In the genomic region with DNA sequence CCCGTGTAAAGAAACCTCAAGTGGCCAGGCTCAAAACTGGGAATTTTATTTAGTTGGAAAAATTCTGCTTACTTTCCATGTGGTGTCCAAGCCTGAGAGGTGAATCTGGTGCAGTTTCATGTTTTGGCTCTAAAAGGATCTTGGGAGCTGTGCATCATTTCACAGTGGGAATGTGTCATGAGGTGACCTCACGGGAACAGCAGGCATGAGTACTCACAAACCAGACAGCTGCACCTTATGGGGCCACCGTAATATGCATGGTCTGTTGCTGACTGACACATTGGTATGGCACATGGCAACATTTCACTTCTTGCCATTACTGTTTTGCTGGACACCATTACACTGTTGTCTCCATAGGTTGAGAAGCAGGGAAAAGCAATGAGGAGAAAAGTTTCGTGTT, we compare ENCODE assay signal across 13 mouse cellular contexts.
"Had no signal": no experiment of that assay in that cellular context is flagged by ENCODE, and none has a peak within 500 bp of the region (broad histone marks: within the 10 kb centered on the region; RNA-seq: fewer than 3 reads in every experiment).

No protein-coding gene starts in this region.

- H3K27me3 ChIP-seq: limb, embryonic 15.5 days; liver, embryonic 12.5 days; lung, embryonic 15.5 days; megakaryocyte, embryonic 14.5 days; midbrain, embryonic 15.5 days had no signal

- H3K4me1 ChIP-seq: lung, embryonic 15.5 days; midbrain, embryonic 15.5 days had no signal

- H3K4me2 ChIP-seq: limb, embryonic 15.5 days; liver, embryonic 12.5 days; lung, embryonic 15.5 days; midbrain, embryonic 11.5 days; midbrain, embryonic 15.5 days had no signal

- H3K9me3 ChIP-seq: limb, embryonic 15.5 days; liver, embryonic 12.5 days; lung, embryonic 15.5 days; megakaryocyte, embryonic 14.5 days; midbrain, embryonic 15.5 days had no signal

- ATAC-seq: liver, embryonic 12.5 days; midbrain, embryonic 15.5 days had no signal

- H3K9ac ChIP-seq: limb, embryonic 15.5 days; liver, embryonic 12.5 days; lung, embryonic 15.5 days; midbrain, embryonic 15.5 days had no signal

- DNase-seq: kidney, adult 8-10 months; kidney, postnatal 4 days; lung, postnatal 14 days; right cerebral cortex, postnatal 14 days; thymus, postnatal 36 days had no signal

- H3K4me3 ChIP-seq: left cerebral cortex, adult 2 months; limb, embryonic 15.5 days; liver, embryonic 12.5 days; lung, embryonic 15.5 days; megakaryocyte, embryonic 14.5 days; midbrain, embryonic 15.5 days had no signal

- H3K27ac ChIP-seq: left cerebral cortex, adult 2 months; limb, embryonic 15.5 days; liver, embryonic 12.5 days; lung, embryonic 15.5 days; macrophage; midbrain, embryonic 15.5 days had no signal
